Mouse (Mus musculus): ENCODE results near the gene Nxf7.
"Not testable (repeated sequence)": the region's sequence is repeated elsewhere in the genome, so short reads cannot be mapped to it uniquely, and the experiment has no call there.

The Nxf7 gene

DNA sequence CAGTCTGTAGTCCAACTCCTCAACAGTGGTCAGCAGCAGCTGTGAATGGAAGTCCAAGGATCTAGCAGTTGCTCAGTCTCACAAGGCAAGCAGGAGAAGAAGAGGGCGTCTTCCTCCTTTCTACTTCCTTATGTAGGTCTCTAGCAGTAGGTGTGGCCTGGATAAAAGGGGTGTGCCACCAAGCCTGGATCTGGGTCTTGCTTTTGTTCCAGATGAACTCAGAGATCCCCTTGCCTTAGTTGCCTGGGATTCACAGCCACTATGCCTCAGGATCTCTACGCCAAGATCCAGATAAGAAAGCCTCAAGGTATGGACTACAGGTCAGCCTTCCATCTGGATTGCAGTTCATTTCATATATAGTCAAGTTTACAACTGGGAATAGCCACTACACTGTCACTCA, at the start of gene Nxf7:
Nxf7 (minus strand) TSS at position 101 of the 400 bp plus-strand sequence.
- no peak for DNase-seq (ENCODE audit: low spot score in 2 of 2)

DNA sequence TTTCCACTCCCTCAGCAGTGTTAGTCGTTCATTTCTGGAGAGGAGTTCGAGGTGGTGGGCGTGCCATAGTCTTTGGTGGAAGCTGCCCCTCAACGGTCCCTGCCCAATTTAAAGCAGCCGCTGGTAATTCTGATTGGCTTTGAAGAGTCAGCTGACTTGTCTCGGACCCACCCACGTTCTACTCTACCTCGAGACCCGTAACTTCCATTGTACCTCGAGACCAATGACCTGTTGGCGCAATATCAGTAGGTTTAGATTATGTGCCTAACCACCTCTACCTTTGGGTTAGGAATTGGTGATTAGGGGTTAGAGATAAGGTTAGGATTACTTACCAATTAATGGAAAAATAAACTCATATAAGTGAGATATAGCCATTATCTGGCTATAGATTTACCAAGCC, 29.0 kb upstream of the Nxf7 start, which contains the start of gene Prame:
Prame (minus strand) TSS at position 101 of the 400 bp plus-strand sequence.
- no peak for DNase-seq (ENCODE audit: low spot score in 2 of 2)

DNA sequence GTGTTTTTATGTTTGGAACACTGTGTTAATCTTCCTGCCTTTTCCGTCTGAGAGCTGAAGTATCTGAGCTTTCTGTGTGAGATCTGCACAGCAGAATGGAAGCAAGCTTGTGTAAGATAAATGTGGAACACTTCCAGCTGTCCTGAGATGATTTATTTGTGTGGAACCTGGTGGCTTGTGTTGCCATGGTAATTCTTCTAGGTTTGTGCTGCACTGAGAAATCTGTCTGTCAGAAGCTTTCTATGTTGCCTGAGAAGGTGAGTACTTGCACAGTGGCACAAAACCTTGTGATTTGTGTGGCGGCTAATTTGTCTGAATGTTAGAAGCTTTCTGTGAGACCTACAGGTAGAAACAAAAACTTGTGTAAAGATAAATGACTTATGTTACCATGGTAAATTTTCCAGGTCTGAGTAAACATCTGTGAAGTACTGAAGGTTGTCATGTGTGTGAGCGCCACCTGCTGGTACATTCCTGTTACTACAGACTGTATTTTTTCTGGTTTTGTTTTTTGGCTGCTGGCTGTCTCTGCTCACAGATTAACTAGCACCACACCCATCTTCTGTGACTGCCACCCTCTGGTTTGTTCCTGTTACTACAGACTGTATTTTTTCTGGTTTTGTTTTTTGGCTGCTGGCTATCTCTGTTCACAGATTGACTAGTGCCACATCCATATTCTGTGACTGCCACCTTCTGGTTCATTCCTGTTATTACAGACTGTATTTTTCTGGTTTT, 2.9 kb upstream of the Nxf7 start:
- peak in 1 of 2 experiments; percentile 19 for DNase-seq (ENCODE audit: low spot score in 2 of 2)

DNA sequence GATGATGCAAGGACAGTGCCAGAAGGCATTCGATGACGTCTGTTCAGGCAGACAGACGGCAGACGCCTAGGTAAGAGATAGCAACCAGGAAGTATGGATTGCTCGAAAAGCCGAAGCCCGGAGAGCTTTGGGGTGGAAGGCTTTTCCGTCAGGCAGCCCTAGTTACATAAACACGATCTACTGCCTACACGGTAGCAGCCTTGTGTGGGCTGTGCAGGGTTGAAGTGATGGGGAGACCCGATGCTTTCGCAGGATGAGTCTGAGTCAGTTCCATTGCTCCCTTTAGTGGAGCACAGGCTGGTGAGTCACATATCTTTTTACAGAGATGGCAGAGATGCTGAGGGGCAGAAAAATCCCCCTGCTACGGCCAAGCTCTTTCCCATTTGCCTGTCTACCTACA, 481 bp downstream of the Nxf7 start:
- peak in 1 of 2 experiments; percentile 18 for DNase-seq (ENCODE audit: low spot score in 2 of 2)

DNA sequence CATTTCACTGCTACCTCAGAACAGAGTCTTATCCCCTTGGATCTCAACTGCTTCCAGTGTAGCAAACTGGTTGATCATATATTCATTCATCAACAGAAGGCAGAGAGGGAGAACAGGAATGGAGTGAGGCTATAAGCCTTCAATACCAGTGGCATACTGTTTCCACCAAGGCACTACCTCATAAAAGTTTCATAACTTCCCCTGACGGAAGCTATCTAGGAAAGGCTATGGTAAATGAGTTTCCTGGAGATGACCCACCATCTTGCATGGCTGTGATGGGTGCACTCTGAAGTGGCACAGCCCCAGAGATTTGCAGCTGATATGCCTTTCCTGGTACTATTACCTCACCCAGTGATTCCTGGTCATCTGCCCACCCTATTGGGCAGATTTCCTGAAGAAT, 22.2 kb downstream of the Nxf7 start:
- no peak for DNase-seq (ENCODE audit: low spot score in 2 of 2)

DNA sequence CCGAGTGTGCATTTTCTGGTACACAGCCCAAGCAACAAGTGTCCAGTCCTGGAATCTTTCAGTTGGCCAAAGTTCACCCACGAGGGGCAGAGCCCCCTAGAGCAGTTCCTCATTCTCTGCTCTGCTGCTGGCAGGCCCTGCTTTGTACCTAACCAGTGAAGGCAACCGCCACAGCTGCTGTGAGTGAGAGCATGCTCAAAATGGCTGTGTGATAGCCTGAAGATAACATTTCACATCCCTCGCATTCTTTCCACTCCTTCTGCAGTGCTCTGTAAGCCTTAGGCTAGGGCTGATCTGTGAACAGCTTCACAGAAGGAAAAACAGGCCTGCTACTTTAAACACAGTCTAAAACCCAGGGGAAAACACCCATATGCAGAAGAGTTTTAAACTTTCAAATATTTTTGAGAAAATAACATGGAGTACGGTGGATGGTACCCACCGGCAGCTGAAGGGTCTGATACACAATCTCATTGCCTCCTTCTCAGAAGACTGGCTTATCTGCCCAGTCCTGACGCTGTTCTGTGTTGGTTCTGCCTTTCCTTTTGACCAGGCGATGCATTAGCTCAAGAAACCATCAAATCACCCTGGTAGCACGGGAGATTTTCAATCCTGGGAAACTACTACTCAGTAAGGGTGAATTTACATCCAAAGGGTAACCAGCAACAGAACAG, 23.5 kb downstream of the Nxf7 start:
- not testable (repeated sequence) for DNase-seq (ENCODE audit: low spot score in 2 of 2)

DNA sequence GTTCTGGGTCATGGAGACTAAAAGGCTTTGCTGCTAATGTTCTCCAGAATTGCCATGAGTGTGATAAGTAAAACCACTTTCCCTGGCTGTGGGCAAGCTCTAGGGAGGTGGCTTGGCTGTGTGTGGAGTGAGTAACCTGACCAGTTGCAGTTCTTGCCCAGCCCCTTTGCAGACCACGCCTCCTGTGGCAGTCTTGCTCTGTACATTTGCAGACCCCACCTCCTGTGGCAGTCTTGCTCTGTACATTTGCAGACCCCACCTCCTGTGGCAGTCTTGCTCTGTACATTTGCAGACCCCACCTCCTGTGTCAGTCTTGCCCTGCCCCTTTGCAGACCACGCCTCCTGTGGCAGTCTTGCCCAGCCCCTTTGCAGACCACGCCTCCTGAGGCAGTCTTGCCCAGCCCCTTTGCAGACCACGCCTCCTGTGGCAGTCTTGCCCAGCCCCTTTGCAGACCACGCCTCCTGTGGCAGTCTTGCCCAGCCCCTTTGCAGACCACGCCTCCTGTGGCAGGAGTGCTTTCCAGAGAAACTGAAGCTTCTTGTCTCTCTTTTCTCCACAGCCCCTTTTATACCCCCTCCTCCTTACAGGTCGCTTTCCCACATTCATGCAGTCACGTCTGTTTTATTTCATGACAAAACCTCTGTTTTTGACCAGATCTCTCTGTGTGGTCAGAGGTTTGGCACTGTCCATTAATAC, 24.2 kb downstream of the Nxf7 start:
- DNase-seq (ENCODE audit: low spot score in 2 of 2) = not testable (repeated sequence)

DNA sequence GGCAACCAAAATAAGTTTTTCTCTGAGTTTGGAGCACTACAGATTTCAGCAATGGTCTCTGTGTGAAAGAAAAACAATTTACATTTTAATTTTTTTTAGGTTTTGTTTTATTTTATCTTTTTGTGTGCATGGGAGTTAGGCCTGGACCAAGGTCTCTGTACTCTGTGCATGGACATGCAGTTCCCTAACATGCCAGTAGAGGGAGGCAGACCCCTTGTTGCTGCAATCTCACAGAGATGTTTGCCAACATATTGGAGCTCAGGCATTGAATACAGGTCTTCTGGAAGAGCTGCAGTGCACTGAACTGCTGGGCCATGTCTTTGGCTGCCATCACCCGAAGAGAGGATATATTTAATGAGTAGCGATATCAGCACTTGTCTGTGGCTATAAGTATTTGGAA, 29.1 kb downstream of the Nxf7 start:
- DNase-seq (ENCODE audit: low spot score in 2 of 2) = peak; percentile 15 to 55

DNA sequence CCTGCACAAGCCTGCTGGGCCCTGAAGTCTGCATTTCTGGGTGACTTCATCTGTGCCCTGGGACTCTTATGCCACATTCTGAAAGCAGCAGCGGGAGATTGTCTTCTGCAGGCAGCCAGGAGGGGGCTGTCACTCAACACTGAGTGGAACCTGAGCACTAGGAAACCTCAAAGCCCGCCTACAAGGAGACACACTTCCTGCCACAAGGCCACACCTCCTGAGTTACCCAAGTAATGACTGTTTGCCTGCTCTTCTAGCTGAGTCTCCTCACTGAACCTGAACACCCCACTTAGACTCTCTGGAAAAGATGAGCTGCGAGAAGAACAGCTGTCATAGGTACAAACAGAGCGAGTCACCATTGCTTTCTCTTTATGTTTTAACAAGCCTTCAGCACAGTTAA, 33.6 kb downstream of the Nxf7 start:
- DNase-seq (ENCODE audit: low spot score in 2 of 2) = not testable (repeated sequence)

DNA sequence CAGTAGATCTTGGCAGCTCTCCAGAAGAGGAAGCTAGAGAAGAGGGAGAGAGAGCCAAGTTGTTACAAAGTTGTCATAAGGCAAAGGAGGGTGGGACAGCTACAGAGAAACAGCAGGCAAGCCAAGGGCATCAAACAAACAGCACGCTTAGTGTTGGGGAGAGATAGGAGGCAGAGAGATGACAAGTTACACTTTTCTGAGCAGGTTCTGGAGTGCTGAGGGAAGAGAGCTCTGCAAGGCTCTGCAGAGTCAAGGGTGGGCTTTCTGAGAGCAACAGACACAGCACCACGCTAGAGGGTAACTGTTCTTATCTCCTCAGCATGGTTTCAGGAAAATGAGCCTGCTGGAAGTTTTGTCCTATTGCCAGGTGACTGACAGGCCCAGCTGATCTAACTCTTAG, 35.7 kb downstream of the Nxf7 start:
- DNase-seq (ENCODE audit: low spot score in 2 of 2) = no peak

DNA sequence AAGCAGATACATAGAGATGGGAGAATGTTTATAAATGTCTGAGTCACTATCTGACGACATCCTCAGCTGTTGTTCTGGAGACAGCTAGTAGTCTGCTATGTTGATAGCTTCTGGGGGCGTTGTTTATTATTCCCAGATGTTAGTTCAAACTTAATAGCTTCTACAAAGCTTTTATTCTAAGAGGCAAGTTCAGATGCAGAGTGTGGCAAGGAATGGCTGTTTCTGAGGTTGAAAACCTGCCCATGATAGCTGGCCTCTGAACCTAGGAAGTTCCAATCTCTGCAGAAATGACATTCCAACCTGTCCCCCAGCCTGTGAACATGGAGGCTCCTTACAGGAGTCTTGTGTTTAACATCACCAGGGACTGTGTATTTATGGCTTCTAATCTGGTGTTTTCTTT, 36.9 kb downstream of the Nxf7 start:
- DNase-seq (ENCODE audit: low spot score in 2 of 2) = not testable (repeated sequence)

DNA sequence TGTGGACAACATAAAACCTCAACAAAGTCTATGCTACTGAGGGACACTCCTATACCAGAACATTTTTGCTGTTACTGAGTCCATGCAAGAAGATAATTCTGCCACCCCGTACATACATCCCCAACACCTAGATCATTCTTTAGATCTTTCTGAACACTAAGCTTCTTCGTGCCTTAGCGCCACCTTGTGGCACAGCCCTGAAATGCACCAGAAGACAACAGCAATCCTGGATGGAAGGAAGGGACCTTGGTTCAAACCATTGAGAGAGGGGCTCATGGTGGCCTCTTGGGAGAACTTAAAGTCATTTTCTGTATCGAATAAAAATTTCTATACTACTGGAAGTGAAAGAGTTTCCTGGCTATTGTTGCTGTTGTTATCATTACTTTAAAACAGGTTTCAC, 37.6 kb downstream of the Nxf7 start:
- DNase-seq (ENCODE audit: low spot score in 2 of 2) = peak; percentile 22 to 33

DNA sequence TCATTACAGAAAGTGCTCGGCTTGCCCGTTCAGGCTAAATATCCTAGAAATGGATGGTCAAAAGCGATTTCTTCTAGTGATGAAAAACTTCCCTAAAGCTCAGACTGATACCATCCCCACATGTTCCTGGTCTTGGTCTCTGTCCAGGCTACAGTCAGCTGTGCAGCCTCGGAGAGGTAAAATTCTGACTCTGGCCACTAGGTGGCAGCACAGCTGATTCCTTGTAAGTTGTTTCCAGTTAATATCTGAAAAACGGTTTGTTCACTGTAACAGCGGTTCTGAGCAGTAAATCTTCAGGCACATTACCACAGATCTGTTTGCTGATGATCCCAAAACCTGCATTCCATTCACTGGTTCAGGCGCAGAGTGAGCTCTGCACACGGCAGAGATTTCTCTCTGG, 38.9 kb downstream of the Nxf7 start:
- peak; percentile 11 to 27 for DNase-seq (ENCODE audit: low spot score in 2 of 2)

All from frontal cortex, postnatal 25 days (tissue).